Mouse (Mus musculus) embryonic stem cell, embryonic (primary cell): Measurements from ENCODE around the gene Tsga10.

Experiments
- CTCF ChIA-PET, 4 experiments: fragments of 300-600 bp in 2 of 4; fragments of 350-600 bp in 2 of 4; sonication (Branson Sonifier 250); formaldehyde crosslinking; loops; one replicate each; lab custom pipeline; 2022; ENCODE audit warnings: inconsistent platforms in 2 of 4; lab: Charles Lee
- POLR2A ChIA-PET, 4 experiments: fragments of 300-600 bp in 2 of 4; fragments of 350-600 bp in 2 of 4; sonication (Branson Sonifier 250); formaldehyde crosslinking; loops; one replicate each; lab custom pipeline; 2022; ENCODE audit warnings: antibody characterized with exemption in 4 of 4, inconsistent platforms in 1 of 4; lab: Charles Lee

The Tsga10 gene

GRCm38 (mm10) chr1:37711596-37712356 lies 154.5 kb downstream of the Tsga10 start:
- POLR2A ChIA-PET = interaction anchor here in 1 of 4 experiments (0.6 kb wide), 1 partner anchor 1003 kb away, joined by 3 read pairs; no protein-coding TSS in a partner anchor

GRCm38 (mm10) chr1:37711082-37711481 lies 155.1 kb downstream of the Tsga10 start:
- ChIA-PET POLR2A (interaction anchor here in 1 of 4 experiments (0.6 kb wide), 1 partner anchor 1004 kb away, joined by 3 read pairs; no protein-coding TSS in a partner anchor), CTCF (no interaction called here)

More at GRCm38 (mm10) chr1:37711596-37712356, 154.5 kb downstream of the Tsga10 start:
- CTCF ChIA-PET = interaction anchor here in 1 of 4 experiments (0.6 kb wide), 1 partner anchor 541 kb away, joined by 3 read pairs; no protein-coding TSS in a partner anchor

- POLR2A ChIA-PET = no interaction called here
- CTCF ChIA-PET = interaction anchor here in 2 of 4 experiments (0.6 to 1.2 kb wide), 3 partner anchors 16 to 34 kb away, joined by 3 to 6 read pairs (median 3); no protein-coding TSS in a partner anchor
These were observed 156.5 kb downstream of the Tsga10 start for GRCm38 (mm10) chr1:37709736-37710135.

- ChIA-PET CTCF (interaction anchor here (0.6 to 2.0 kb wide), 13 partner anchors 8 to 215 kb away, joined by 3 to 7 read pairs (median 3); partner anchors contain the start of gene 2010300C02Rik (in 2 of the 4)), POLR2A (interaction anchor here in 1 of 4 experiments (1.0 to 1.3 kb wide), 3 partner anchors 10 to 175 kb away, joined by 3 to 5 read pairs (median 3); partner anchors contain the start of gene 2010300C02Rik)
These were observed 157.8 kb downstream of the Tsga10 start for GRCm38 (mm10) chr1:37708270-37708955.
